22 mouse cellular contexts compared by ENCODE assay signal in genomic region chr10:98500315-98500714, GRCm38 (mm10).
DNase-seq lines count a peak whose midpoint lies in the region; ATAC-seq and TF ChIP-seq lines count a peak whose summit lies in the region.
"Had no signal": no experiment of that assay in that cellular context is flagged by ENCODE, and none has a peak within 500 bp of the region (broad histone marks: within the 10 kb centered on the region; RNA-seq: fewer than 3 reads in every experiment).

No protein-coding gene starts in this region.

- H3K9ac ChIP-seq in heart, adult 2 months (ENCODE audit: low read depth, low read length) = no peak overlapping the region

- no peak overlapping the region for H3K27ac ChIP-seq in heart, adult 2 months

- DNase-seq in frontal cortex, postnatal 10 days (ENCODE audit: low spot score in 2 of 2) = no peak
- peak; percentile 34 for DNase-seq in heart, adult 11 months
- no peak for DNase-seq in heart, adult 2 months
- DNase-seq in brain, adult 2 months (ENCODE audit: low read depth, low spot score) = peak; percentile 47
- no peak for DNase-seq in embryo, embryonic 9.5 days (ENCODE audit: extremely low spot score)
- DNase-seq: adrenal gland, adult 2 months; adrenal gland, adult 8-10 months; adrenal gland, postnatal 10 days; adrenal gland, postnatal 14 days; adrenal gland, postnatal 25 days; adrenal gland, postnatal 36 days; B cell, adult 2 months; cerebellum, adult 11 months; cerebellum, adult 11-12 months; cerebellum, adult 18-20 months; cerebellum, adult 2 months had no signal

- TF ChIP-seq POLR2A in heart, adult 2 months (IDR thresholded peaks at IDR 0.05; ENCODE audit: insufficient read depth, low read depth, low read length) = no peak

- TF ChIP-seq EP300 in heart, adult 2 months (IDR thresholded peaks at IDR 0.05; ENCODE audit: insufficient read depth, low read depth, low read length) = no peak

- H3K4me1 ChIP-seq in heart, adult 2 months (ENCODE audit: control insufficient read depth, insufficient read depth, low read length) = no peaks in the 10 kb centered on the region

- H3K79me2 ChIP-seq in heart, adult 2 months (replicated peaks; ENCODE audit: control insufficient read depth, insufficient read depth, low read length) = no peaks in the 10 kb centered on the region

- H3K36me3 ChIP-seq in heart, adult 2 months (ENCODE audit: control insufficient read depth, insufficient read depth, low read length) = no peaks in the 10 kb centered on the region
- H3K36me3 ChIP-seq: G1E had no signal

- no peak for TF ChIP-seq CTCF in heart, adult 2 months (IDR thresholded peaks at IDR 0.05)

- WGBS in heart, adult 2 months = 84% methylated on average over 4 of the region's 4 CpGs

- H3K4me3 ChIP-seq in heart, adult 2 months = no peak overlapping the region

- ATAC-seq in frontal cortex, adult (ENCODE audit: low TSS enrichment) = peak; percentile 81
- ATAC-seq: activated CD4-positive, CD25-positive, alpha-beta regulatory T cell, adult 4 months; CD4-positive, CD25-positive, alpha-beta regulatory T cell, adult 4 months; Patski had no signal

- intact Hi-C loops in heart, adult 2 months (cut with DNase I) = no loop called here

- H3K27me3 ChIP-seq in heart, adult 2 months (ENCODE audit: control insufficient read depth, insufficient read depth, low read length) = no peaks in the 10 kb centered on the region
- H3K27me3 ChIP-seq: CH12.LX, Patski had no signal

Comparison
In these comparisons a context has a peak if more than half of its experiments do, and no peak if none do; other contexts are left out.
1. DNase-seq: peak in heart, adult 11 months (single experiment) and brain, adult 2 months (single experiment); none in frontal cortex, postnatal 10 days (0 of 2), heart, adult 2 months (0 of 2) and embryo, embryonic 9.5 days (single experiment).